Mouse (Mus musculus): ENCODE data around the gene Gm428. TPM values are rescaled to one million over a fixed set of nuclear protein-coding genes. Genes with fewer than 3 reads are reported as not detected.
"Not testable (repeated sequence)": the region's sequence is repeated elsewhere in the genome, so short reads cannot be mapped to it uniquely, and the experiment has no call there.

Gene Gm428
- polyA plus RNA-seq (2016; fragmentation: Nextera tagmentation; extraction: Ambion mirVana), result not detected in 2 replicates

- not testable (repeated sequence) for H3K36me3 ChIP-seq; H3K4me3 ChIP-seq; H3K4me1 ChIP-seq; H3K27ac ChIP-seq; H3K27me3 ChIP-seq (ENCODE audit: low read depth, poor library complexity, severe bottlenecking); H3K9me3 ChIP-seq (replicated peaks); DNase-seq (ENCODE audit: low spot score)
- WGBS, result 92% methylated on average over 1 of the region's 4 CpGs
Observed at GRCm38 (mm10) chr4:73683216-73683615, at the start of gene Gm428. Gm428 (plus strand) TSS chr4:73683516.

- not testable (repeated sequence) for H3K4me1 ChIP-seq; DNase-seq (ENCODE audit: low spot score); H3K36me3 ChIP-seq; H3K9me3 ChIP-seq (replicated peaks); H3K4me3 ChIP-seq; H3K27ac ChIP-seq; H3K27me3 ChIP-seq (ENCODE audit: low read depth, poor library complexity, severe bottlenecking)
- no CpG with 5 or more reads among the region's 4 CpGs for WGBS
Observed at GRCm38 (mm10) chr4:73637821-73638220, 45.5 kb upstream of the Gm428 start, which contains the start of gene Gm11236. Gm11236 (plus strand) TSS chr4:73638121.

GRCm38 (mm10) chr4:73661864-73662263, 21.5 kb upstream of the Gm428 start:
- not testable (repeated sequence) for H3K4me1 ChIP-seq; H3K4me3 ChIP-seq; H3K36me3 ChIP-seq; DNase-seq (ENCODE audit: low spot score); H3K27ac ChIP-seq; H3K27me3 ChIP-seq (ENCODE audit: low read depth, poor library complexity, severe bottlenecking); H3K9me3 ChIP-seq (replicated peaks)
- 94% methylated on average over 4 of the region's 4 CpGs for WGBS

GRCm38 (mm10) chr4:73668054-73668453, 15.3 kb upstream of the Gm428 start, which contains the start of gene Gm11239:
Gm11239 (plus strand) TSS chr4:73668354.
- WGBS, result no CpG with 5 or more reads among the region's 4 CpGs
- H3K36me3 ChIP-seq; H3K27me3 ChIP-seq (ENCODE audit: low read depth, poor library complexity, severe bottlenecking); H3K4me1 ChIP-seq; DNase-seq (ENCODE audit: low spot score); H3K9me3 ChIP-seq (replicated peaks); H3K27ac ChIP-seq; H3K4me3 ChIP-seq: not testable (repeated sequence)

GRCm38 (mm10) chr4:73718761-73719160, 35.4 kb downstream of the Gm428 start:
- Histone ChIP-seq H3K36me3 (no peaks in the 10 kb centered on the region), H3K4me1 (no peaks in the 10 kb centered on the region), H3K4me3 (no peak overlapping the region), H3K27me3 (ENCODE audit: low read depth, poor library complexity, severe bottlenecking) (no peaks in the 10 kb centered on the region), H3K9me3 (replicated peaks) (no peaks in the 10 kb centered on the region), H3K27ac (no peak overlapping the region)
- WGBS, result 94% methylated on average over 1 of the region's 1 CpGs
- no peak for DNase-seq (ENCODE audit: low spot score)

- H3K27ac ChIP-seq, result no peak overlapping the region
- H3K9me3 ChIP-seq (replicated peaks), result no peaks in the 10 kb centered on the region
- no peak overlapping the region for H3K4me3 ChIP-seq
- H3K4me1 ChIP-seq, result no peaks in the 10 kb centered on the region
- H3K27me3 ChIP-seq (ENCODE audit: low read depth, poor library complexity, severe bottlenecking), result no peaks in the 10 kb centered on the region
- H3K36me3 ChIP-seq, result no peaks in the 10 kb centered on the region
- no peak for DNase-seq (ENCODE audit: low spot score)
Observed at GRCm38 (mm10) chr4:73719819-73720218, 36.5 kb downstream of the Gm428 start.

Other genes starting within 250 kb of the Gm428 start
- not detected in 2 replicates for gene Gm11238, start 75.6 kb upstream of the Gm428 start, polyA plus RNA-seq (2016; fragmentation: Nextera tagmentation; extraction: Ambion mirVana)
- gene Gm11237, start 60.5 kb upstream of the Gm428 start, polyA plus RNA-seq (2016; fragmentation: Nextera tagmentation; extraction: Ambion mirVana), result not detected in 2 replicates
- gene Gm11236, start 45.4 kb upstream of the Gm428 start, polyA plus RNA-seq (2016; fragmentation: Nextera tagmentation; extraction: Ambion mirVana), result not detected in 2 replicates
- not detected in 2 replicates for gene Gm11239, start 15.2 kb upstream of the Gm428 start, polyA plus RNA-seq (2016; fragmentation: Nextera tagmentation; extraction: Ambion mirVana)
- 0.74 and 1.1 TPM in 2 replicates for gene Rasef, start 107.5 kb downstream of the Gm428 start, polyA plus RNA-seq (2016; fragmentation: Nextera tagmentation; extraction: Ambion mirVana)
- not detected in 2 replicates for gene Gm11758, start 192.8 kb downstream of the Gm428 start, polyA plus RNA-seq (2016; fragmentation: Nextera tagmentation; extraction: Ambion mirVana)
- not detected in 2 replicates for gene Gm11757, start 207.6 kb downstream of the Gm428 start, polyA plus RNA-seq (2016; fragmentation: Nextera tagmentation; extraction: Ambion mirVana)
- gene Gm13871, start 222.4 kb downstream of the Gm428 start, polyA plus RNA-seq (2016; fragmentation: Nextera tagmentation; extraction: Ambion mirVana), result not detected in 2 replicates
- not detected in 2 replicates for gene Gm11756, start 237.2 kb downstream of the Gm428 start, polyA plus RNA-seq (2016; fragmentation: Nextera tagmentation; extraction: Ambion mirVana)